Mouse (Mus musculus) myocyte (in vitro differentiated cells): ENCODE measurements around the gene Nell1.

Source experiments
- CEBPB ChIP-seq: IDR thresholded peaks from 2 replicates; pipeline ENCODE4 v1.6.1; 2011; ENCODE audit warnings: mild to moderate bottlenecking, moderate library complexity; ENCODE audit not compliant: poor library complexity, insufficient read depth, severe bottlenecking
- E2F4 ChIP-seq: IDR thresholded peaks from one replicate; pipeline ENCODE4 v1.6.1; 2011; ENCODE audit warnings: mild to moderate bottlenecking, control low read depth, moderate library complexity; ENCODE audit not compliant: insufficient read depth
- MAX ChIP-seq: IDR thresholded peaks from one replicate; pipeline ENCODE4 v1.6.1; 2011; ENCODE audit warnings: low read depth, mild to moderate bottlenecking, control low read depth
- MYOD1 ChIP-seq, 3 experiments: IDR thresholded peaks; one replicate each; pipeline ENCODE4 v1.6.1; 2011; ENCODE audit warnings: control low read depth in 2 of 3, low read depth in 2 of 3, mild to moderate bottlenecking in 2 of 3, moderate library complexity in 1 of 3; ENCODE audit not compliant: insufficient read length in 2 of 3, control insufficient read depth in 1 of 3
- POLR2A ChIP-seq: IDR thresholded peaks from one replicate; pipeline ENCODE4 v1.6.1; 2011; ENCODE audit warnings: low read depth, mild to moderate bottlenecking, control low read depth, moderate library complexity; ENCODE audit not compliant: insufficient read length
- POLR2AphosphoS2 ChIP-seq: IDR thresholded peaks from one replicate; pipeline ENCODE4 v1.6.1; 2011; ENCODE audit warnings: low read depth, control low read depth; ENCODE audit not compliant: insufficient read length
- TCF12 ChIP-seq: IDR thresholded peaks from one replicate; pipeline ENCODE4 v1.6.1; 2011; ENCODE audit warnings: mild to moderate bottlenecking, control low read depth; ENCODE audit not compliant: poor library complexity, insufficient read depth, severe bottlenecking
- USF1 ChIP-seq: IDR thresholded peaks from one replicate; pipeline ENCODE4 v1.6.1; 2011; ENCODE audit warnings: low read depth, mild to moderate bottlenecking, control low read depth, moderate library complexity

DNA sequence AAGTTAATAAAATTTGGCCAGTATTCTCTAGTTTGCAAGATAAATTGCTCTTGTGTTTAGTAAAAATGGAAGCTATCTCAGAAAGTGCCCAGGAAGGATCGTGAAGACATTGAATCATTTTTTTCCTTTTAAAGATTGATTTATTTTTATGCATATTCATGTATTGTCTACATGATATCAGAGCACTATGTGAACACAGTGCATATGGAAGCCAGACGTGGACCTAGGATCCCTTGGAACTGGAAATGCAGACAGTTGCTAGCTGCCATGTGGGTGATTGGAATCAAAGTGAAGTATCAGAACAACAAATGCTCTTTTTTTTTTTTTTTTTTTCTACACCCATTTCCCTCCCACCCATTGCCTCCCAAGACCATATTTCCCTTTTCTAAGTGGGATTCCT is 79.0 kb downstream of the Nell1 start:
- TF ChIP-seq POLR2AphosphoS2 (no peak), TCF12 (no peak), POLR2A (no peak), CEBPB (no peak), E2F4 (no peak), MYOD1 (IDR thresholded peaks at IDR 0.05; ENCODE audit: control insufficient read depth in 1 of 3, insufficient read length in 2 of 3, low read depth in 2 of 3) (no peak), USF1 (no peak), MAX (no peak)
